Mouse (Mus musculus): ENCODE results near the gene Itsn1.

Itsn1 gene

DNA sequence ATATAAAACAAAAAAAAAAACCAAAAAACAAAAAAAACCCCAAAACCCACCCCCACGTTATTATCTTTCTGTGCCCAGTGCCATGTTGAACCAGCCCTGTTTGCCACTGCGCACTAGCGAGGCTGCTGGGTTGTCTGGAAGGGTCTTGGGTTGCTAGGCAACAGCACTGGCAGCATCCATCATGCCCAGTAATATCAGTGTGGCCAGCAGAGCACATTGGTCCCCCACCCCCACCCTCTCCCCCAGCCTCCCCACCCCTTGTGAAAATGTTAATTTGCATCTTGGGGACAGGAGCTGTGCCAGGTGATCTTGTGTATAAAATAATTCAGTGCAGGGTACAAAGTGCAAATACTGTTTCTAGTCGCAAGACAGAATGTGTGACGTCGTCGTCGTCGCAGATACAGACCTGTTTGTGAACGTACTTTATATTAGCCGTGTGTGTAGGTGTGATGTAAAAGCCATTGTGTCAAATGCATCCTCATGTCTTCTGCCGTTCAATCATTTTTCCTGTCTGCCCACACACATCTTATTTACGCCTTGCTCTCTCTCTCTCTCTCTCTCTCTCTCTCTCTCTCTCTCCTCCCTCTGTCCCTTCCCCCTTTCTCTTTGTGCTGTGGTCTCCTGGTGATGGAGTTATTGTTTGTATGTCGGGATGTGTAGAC, 233.9 kb downstream of the Itsn1 start:
- peak in 1 of 2 experiments; percentile 43 for DNase-seq

DNA sequence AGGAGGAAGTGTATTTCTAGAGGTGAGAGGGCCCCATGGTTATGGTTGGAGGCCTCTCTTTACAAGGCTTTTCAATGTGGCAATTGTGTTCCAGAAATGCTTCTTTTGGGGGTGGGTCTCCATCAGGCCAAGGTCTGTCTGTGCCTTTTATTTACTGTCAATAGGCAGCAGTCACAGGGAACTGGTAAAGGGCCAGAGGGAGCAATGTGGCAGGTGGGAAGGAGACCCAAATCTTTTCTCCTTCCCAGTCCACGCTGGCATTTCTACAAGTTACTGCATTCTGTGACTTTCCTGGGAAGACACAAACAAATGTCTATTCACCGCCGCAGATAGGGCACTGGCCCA, 234.4 kb downstream of the Itsn1 start:
- DNase-seq, result no peak

- DNase-seq, result no peak
Observed at GRCm38 (mm10) chr16:91964308-91965178, 235.5 kb downstream of the Itsn1 start.

DNA sequence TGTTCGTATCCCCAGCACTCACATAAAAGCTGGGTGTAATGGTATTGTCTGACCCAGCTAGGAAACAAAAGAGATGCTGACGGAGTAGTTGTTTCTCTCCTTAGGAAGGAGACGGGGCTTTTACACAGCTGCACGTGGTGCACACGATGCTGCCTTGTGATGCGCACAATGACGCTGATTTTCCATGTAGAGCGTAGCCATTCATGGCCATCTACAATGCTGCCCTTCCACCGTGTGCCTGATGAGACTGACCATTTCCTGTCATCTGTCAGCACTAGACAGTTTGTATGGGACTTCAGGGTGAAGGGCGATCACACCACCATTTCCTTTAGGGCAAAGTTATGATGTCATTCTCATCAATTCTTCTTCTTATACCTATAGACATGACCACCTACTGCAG, 239.6 kb downstream of the Itsn1 start:
- no peak for DNase-seq

GRCm38 (mm10) chr16:91969516-91970031, 240.5 kb downstream of the Itsn1 start:
- DNase-seq, result no peak
